Mouse (Mus musculus): ENCODE measurements at regions not wholly inside any gene's neighbourhood (a gene's known extent, or its start where the extent isn't known, plus 50 kb on each side); places are given as distances from the start of the nearest gene placed in this dataset.

DNA sequence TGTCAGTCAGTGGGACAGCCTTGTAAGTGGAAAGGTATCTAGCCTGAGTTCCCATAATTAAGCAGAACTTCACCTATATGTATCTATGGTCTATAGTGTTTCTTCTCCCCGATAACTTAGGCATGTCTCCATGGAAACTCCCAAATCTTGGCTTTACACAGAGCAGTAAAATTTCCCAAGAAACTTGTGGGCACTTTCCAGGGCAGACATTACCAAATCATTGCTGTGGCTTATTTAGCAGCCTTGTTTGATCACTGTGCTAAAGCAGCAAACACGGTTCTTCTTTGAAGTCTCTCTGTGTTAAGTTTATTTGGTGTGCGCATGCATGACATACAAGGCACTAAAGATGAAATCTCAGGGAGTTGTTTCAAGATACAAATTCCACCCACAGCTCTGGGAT, 496.2 kb upstream of the Klf4 start:
- no peak for DNase-seq

DNA sequence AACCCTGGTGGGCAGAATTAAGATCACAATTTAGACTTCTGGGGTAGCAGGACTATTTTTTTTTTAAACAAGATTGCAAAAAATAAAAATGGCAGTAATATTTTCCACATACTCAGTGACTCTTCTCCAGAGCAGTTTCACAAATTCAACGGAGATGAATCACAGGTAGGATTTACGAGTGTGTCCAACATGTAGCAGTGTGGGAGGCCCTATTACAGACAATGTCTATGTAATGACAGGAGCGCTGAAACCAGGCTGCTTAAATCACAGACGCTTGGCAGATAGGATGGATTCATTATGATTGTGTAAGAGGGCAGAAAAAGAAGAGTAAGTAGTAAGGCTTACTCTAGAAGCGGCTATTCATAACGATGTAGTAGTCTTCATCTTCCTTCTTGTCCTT, 495.0 kb upstream of the Klf4 start:
- no peak for DNase-seq

DNA sequence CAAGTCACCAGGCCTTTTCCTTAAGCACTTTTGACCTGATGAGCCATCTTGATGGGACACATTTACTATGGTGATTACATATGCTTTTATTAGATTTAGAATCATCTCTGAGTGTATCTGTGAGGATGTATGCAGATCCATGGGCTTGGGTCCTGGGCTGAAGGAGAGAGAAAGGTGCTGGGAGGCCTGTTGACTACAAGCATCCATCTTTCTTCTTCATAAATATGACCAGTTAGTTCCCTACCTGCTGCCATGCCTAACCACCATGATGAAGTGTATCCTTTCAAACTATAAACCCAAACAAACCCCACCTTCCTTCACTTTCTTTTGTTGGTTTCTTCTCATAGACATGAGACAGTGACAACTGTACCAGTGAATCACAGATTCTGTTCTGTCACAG, 492.2 kb upstream of the Klf4 start:
- DNase-seq = no peak

DNA sequence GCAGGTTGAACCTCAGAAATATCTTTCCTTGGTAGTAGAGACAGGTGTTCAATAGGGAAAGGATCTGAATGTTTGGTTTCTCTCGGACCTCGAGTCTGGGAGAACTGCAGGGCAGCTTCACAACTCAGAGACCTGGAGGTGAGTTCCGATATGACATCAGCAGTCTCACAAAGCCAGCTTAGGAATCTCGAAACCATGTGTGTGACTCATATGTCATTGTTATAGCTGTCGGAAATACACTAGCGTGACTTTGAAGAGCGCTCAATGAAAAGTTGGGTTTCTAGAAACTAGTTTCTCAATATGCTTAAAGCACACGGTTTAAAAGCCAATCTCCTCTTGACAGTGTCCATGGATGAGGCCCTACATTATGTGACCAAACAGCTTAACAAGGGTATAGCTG, 485.9 kb upstream of the Klf4 start:
- DNase-seq = no peak

DNA sequence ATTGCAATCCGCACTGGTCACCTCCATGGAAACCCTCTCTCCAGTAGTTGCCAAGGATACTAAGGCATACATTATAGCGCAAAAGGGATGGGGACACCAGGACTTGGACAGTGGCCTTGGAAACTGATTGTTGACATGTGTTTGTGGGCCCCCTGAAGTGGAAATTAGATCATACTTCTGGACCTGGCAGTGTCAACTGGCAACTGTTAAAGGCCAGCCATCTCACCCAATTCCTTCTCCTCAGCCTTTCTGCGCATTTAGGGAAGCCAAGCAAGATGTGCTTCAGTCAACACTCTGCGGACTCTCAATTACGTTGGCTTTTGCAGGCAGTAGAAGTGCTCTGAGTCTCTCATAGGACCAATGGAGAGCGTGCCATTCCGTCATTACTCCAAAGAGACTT, 483.2 kb upstream of the Klf4 start:
- DNase-seq = peak; percentile 38 to 49

DNA sequence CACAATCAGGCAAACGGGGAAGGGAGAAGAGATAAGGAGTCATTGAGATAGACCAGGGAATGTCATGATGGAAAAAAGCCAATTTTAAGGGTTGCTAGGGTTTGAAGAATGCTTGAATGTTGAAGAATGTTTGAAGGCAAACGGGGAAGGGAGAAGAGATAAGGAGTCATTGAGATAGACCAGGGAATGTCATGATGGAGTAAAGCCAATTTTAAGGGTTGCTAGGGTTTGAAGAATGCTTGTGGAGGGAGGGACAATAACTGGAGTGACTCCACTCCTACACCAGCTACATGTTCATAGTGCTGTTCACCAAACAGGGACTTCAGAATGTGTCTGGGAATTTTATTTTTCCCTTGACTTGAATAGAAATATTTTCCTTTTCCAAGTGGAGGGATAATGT, 476.0 kb upstream of the Klf4 start:
- DNase-seq = no peak

DNA sequence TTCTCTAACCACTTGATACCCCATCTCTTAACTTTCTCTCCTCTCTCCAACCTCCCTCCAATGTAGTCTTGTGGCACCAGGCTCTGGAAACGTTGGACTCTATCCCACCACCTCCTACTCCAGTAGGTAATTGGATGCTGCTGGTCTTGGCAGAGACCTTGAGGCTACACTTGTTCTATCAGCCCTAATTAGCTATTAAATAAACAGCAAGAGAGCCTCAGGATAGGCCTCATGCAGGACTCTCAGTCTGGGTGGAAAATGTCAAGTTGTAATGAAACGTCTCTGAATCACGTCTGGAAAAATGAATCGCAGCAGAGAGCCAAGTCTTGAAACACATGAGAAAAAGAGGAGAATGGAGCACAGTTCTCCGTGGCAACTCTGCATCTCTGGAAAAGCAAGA, 472.0 kb upstream of the Klf4 start:
- no peak for DNase-seq

DNA sequence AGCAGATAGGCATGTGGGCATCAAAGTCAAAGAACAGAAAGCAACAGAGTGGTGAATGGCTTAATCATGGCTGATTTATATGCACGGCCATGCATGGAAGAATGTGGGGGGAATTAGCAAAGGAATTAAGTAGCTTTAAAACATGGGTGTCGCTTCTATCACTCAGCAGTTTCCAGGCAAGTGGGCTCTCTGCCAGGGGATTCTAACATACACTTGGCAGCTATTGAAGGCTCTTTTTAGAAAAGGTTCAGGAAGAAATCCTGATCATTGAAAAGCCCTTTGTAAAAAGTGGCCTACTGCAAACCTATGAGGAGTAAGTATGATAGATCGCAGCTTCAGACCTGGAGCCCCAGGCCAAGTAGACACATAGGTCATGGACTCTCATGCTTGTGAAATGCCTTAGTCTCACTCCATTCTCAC, 469.1 kb upstream of the Klf4 start:
- no peak for DNase-seq

DNA sequence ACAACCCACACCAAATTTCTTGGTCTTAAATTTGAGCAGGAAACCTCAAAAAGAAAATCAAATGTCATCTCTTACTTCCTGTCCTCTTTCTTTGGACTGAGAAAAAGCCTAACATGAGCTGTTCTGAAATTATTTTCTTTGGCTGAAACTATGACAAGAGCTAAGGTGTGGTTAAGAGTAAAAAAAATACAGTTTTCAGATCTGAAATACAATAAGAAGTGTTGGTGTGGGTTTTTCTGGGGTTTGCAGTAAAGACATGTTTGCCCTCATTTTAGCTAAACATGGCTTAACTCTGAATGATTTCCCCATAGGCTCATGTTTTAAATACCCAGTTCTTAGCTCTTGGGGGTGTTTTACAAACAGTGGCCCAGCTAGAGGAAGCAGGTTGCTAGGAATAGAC, 451.8 kb upstream of the Klf4 start:
- no peak for DNase-seq

DNA sequence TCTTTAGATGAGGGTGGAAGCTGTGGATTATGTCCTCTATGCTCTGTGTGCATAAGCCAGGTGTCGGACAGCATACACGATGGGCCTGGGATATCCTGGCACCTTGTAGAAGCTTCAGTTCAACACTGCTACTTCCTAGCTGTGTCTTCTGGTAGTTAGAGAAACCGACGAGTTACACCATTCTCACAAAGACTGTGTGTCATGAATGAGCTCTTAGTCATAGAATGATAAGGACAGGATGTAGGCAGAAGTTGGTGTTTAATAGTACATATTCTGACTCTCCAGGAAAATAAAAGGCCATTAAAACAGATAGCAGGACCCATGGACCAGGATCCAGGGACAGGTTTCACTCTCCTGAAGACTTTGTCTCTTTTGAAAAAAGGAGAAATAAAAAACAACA, 446.3 kb upstream of the Klf4 start:
- no peak for DNase-seq

DNA sequence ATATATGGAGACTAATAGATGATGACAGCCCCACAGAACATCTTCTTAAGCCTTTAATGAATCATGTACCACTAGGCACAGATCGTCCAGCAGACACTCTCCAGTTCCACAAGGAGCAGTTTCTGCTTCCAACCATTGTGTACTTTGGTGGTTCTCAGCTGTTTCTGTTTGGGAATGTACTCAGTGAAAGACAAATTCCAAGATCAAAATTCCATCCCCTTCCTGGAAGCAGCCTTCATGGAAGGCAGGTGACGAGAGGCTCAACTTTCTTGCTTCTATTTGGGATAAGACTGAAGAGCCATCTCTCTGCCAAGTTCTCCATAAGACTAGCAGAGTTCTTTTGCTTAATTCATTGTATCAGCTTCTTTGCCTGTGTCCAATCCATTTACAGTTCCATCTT, 444.0 kb upstream of the Klf4 start:
- DNase-seq = no peak

DNA sequence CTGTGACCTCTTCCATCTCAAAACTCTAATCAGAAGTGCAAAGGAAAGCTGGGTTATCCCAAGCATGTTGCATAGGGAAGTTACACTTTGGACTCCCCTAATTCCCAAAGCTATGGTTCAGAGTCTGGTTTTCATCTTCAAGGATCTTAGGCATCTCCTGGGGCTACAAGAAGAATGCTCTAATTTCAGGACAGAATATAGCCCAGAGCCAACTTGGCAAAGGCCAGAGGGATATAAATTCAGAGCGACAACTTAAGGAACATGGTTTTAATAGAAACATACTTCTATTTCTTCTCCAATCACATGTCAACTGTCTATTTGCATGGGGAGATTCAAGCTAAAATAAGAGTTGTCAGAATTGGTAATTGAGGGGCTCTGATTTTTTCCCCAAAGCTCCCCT, 441.4 kb upstream of the Klf4 start:
- DNase-seq = no peak

DNA sequence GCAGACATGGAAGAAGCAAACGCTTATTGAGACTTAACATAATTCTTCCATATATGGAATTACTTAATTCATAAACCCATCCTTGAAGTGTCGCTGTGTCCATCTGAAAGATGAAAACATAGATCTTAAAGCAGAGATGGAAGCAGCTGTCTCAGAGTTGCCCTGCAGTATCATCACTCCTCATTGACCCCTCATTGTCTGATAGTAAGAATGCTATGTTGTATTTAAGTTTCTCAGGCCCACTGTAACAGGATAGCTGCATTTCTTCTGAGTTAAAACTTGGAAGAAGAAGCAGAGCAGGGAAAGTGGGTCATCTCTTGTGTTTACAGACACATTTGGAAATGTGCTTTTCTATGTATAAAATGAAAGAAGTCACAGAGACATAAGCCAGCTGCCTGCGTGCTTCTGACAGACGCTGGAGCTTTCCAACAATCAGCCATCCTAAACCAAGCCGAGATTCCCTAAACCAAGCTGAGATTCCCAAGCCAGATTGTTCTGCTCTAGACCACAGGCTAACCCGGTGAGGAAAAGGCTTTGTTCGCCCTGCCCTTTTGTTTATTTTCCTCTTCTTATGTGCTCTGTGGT, 440.1 kb upstream of the Klf4 start:
- no peak for DNase-seq

DNA sequence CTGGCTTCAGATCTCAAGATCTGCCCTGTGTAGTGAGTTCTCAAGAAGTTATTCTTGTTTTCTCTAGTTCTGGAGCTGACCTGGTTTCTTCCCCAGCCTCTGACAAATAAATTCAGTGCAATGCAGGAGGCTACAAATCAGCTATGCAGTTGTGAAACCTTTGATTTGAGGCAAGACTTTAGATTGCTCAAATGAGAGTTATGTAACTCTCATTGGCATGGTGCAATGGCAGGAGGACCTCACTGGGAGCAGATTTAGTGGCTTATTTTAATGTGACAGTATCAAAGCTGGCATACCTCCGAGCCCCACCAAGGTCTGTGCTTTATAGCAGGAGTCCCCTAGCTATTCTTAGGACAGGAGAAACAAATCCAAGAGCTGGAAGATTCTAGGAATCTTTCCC, 427.8 kb upstream of the Klf4 start:
- no peak for DNase-seq

DNA sequence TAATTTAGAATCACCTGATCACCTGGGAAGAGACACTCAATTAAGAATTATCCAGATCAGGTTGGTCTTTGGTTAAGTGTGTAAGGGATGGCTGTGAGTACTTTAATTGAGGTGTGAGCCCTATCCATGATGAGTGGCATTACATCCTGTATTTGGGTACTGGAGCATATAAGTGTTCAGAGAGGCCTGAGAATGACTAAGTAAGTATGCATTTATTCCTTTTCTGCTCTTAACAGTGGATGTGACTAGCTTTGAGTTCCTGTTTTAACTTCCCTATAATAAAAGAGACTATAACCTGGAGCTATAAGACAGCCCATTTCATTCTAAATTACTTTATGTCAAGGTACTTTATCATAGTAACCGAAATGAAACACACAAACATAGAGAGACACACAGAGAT, 421.4 kb upstream of the Klf4 start:
- DNase-seq = no peak

DNA sequence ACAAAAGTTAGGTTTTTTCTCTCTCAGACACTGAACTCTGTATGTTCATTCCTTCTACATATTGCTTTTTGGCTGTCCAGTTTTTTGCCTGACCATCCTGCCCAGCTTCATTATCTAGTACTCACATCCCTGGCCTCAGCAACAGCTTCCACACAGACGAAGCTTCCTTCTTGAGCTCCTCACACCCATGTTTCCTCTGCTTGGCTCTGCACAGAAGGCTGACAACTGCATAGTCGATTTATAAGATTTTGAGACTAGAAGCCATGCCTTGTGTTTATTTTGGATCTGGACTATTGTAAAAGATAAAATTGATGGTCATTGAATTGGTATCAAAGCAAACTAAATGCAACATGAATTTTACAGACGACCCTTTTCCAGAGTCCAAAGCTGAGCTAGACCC, 420.0 kb upstream of the Klf4 start:
- no peak for DNase-seq

DNA sequence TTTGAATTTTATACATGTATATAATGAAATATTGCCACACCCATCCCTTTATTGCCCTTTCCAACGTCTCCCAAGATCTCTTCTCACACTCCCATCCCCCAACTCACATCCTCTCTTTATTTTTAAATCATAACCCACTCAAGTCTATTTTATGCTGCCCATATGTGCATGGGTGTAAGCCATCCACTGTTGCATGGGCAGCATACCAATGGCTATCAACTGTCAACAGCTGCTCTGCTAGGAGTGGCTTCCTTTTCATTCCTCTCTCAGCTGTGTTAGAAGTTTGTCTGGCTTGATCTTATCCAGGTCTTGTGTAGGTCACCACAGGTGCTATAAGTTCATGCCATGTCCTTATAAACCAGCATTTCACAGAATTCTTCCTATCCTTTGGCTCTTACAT, 409.2 kb upstream of the Klf4 start:
- no peak for DNase-seq

DNA sequence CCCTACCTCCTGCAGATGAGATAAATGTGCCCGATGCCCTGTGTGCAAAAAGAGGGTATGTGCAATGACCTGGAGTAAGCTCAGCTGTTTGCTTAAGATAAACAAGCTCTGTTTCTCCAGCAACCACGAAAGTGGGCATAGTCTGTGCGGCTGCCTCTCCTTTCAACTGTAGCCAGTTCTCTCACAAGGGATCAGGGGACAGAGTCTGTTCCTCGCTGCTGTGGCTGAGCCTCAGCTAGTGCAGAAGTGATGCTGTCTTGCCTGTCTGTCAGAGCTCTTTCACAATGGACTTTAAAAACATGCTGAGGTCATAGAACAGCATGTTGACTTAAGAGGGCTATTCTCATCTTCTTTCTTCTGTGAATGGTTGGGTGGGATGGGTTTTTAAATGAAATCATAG, 406.1 kb upstream of the Klf4 start:
- no peak for DNase-seq

DNA sequence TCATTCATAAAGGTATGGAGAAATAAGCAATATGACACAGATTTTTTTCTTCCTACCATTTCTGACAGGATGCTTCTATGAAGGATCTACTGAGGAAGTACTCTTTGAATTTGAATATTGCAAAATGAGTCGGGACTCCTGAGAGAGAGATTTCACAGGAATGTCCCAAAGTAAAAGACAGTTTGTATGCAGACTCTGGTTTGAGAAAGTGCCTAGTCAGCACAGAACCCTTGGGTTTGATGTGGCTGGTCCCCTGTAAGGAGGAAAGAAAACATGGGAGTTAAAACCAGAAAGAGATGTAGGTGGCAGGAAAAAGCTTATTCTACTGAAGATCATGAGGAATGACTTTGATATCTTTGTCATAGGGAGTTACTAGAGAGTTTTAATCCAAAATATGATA, 405.6 kb upstream of the Klf4 start:
- no peak for DNase-seq

DNA sequence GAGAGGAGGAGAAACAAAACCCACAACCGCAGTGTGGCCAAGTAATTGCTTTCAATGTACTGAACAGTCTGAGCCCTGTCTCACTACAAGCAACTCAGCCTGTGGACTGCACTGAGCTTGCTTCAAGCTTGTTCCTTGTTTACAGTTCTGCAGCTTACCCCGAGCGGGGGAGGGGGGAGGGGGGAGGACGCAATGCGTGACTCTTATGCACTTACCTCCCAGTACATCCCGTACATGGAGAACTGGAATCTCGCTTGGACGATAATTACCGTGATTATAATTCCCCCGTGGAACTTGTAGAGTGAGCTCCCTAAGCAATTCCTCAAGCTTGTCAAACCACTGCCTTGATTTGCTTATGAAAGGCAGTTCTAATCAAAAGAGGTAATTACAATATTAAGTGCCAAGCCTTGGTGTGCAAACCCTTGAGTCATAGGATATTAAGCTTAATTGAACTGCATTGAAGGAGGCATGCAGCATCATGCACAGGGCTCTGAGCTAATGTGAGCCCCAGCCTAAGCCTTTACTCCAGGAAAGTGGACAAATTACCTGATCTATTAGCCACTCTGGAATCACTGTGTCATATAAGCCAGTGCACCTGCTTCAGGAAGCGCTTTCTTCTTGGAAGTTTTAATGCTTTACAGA, 397.0 kb upstream of the Klf4 start:
- no peak for DNase-seq

DNA sequence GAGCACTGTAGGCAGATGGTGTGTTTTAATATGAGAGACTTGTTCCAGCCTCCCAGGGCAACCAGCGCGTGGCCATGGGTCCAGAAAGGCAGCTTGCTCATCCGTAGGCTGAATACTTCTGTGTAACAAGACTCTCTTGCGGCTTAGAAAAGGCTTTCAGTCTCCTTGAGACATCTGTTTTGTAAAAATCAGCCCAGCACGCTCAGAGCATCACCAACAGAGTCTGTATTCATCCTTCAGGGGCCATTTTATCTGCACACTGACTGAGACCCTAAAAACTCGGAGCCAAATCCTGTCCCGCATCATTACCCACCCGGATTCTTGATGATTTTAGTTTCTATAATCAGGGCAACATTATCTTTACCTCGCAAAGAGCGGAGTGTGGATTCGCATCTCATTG, 396.4 kb upstream of the Klf4 start:
- no peak for DNase-seq

DNA sequence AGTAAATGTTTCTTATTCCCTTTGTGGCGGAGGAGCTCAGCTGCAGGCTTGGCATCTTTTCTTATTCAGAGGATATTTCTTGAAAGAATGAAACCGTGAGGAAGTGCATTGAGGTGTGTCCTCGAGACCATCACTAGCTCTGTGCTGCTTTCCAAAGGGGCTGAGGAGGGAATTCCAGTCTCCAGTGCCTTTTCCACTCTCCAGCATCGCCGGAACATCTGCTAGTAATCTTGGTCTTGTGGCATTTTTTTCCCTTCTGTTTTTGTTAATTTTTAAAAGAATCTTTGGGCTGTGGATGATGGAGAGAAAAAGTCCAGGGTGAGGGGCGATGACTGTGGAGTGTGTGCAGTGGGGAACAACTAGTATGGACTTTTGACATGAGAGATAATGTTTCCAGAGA, 395.9 kb upstream of the Klf4 start:
- DNase-seq = no peak

DNA sequence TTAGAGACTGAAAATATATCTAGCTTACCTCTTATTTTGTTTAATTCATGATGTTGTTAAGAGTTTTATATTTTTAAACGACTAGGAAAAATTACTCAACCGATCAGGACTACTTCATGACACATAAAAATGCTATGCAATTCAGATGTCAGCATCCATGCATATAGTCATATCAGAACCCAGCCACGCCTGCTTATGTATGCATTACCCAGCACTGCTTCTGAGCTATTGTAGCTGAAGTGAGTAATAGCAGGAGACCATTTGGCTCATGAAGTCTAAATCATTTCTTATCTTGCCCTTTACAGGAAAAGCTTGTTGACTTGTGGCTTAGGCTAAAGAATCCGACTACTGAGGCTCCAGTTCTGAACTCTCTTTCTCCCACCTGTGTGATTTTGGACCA, 395.1 kb upstream of the Klf4 start:
- no peak for DNase-seq

DNA sequence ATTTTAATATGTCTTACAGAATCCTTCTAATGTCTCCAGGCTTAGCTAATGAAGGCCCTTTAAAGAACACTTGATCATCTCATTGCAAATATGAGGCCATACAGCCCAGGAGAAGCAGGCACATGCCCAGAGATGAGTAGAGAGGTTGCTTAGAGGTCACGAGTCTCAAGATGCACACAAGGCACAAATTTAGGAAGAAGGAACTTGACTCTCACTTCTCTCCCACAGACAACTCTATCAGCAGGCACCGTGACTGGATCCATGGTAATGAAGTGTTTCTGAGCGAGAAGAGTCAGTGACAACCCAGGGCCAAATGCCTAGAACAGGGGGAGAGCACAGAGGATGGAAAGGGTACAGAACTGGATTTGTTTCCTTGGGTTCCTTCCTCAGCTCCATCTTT, 392.7 kb upstream of the Klf4 start:
- no peak for DNase-seq

DNA sequence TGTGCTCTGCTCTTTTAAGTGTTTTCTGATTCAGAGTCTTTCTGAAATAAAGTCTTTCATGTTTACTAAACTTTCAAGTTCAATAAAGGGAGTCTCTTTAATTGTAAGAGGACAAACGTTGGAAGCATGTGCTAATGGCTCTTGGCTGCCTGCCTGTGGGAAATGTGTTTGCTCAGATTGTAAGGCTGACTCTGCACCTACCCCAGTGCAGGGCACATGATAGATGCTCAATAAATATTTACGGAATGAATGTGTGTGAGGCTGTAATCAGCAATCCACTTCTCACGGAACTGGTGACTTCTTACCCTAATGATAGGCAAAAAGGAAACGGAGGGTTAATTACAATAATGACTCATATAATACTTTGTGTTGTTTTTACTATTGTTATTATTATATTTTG, 389.0 kb upstream of the Klf4 start:
- DNase-seq = no peak

Data from cerebellum, postnatal 36 days (tissue).